Mouse (Mus musculus) forebrain, embryonic 14.5 days (tissue): ENCODE measurements around the gene Slc38a6. TPM values are rescaled to one million over a fixed set of nuclear protein-coding genes. Genes with fewer than 3 reads are reported as not detected.

Experiments used
- ATAC-seq: fragments of 200-750 bp; cut with Nextera tagmentation; 2 replicates; pipeline ENCODE4 v1.8.0; 2017; ENCODE audit warnings: mild to moderate bottlenecking, moderate library complexity
- DNase-seq: peaks from one replicate; pipeline ENCODE4 v3.0.0-alpha.2; 2015; ENCODE audit warnings: low spot score
- H3K27ac ChIP-seq: fragments of 300-500 bp; sonication (generic); 2 replicates; pipeline ENCODE4 v1.5.1; 2014; ENCODE audit warnings: low read depth, mild to moderate bottlenecking, control low read depth, low read length, moderate library complexity
- H3K27me3 ChIP-seq: fragments of 300-500 bp; sonication (generic); replicated peaks from 2 replicates; pipeline ENCODE4 v1.6.1; 2014; ENCODE audit warnings: low read length, control low read depth, mixed read lengths; ENCODE audit not compliant: control insufficient read depth, insufficient read depth
- H3K36me3 ChIP-seq: fragments of 300-500 bp; sonication (generic); 2 replicates; pipeline ENCODE4 v1.6.1; 2014; ENCODE audit warnings: low read length, control low read depth; ENCODE audit not compliant: control insufficient read depth, insufficient read depth
- H3K4me1 ChIP-seq: fragments of 300-500 bp; sonication (generic); 2 replicates; pipeline ENCODE4 v1.6.1; 2014; ENCODE audit warnings: antibody characterized with exemption, low read length, control low read depth; ENCODE audit not compliant: control insufficient read depth, insufficient read depth
- H3K4me2 ChIP-seq: fragments of 300-500 bp; sonication (generic); 2 replicates; pipeline ENCODE4 v1.6.1; 2014; ENCODE audit warnings: mild to moderate bottlenecking, control low read depth, low read length
- H3K4me3 ChIP-seq: fragments of 300-500 bp; sonication (generic); 2 replicates; pipeline ENCODE4 v1.5.1; 2014; ENCODE audit warnings: low read depth, low read length, control low read depth
- H3K9ac ChIP-seq: fragments of 300-500 bp; sonication (generic); 2 replicates; pipeline ENCODE4 v1.6.1; 2014; ENCODE audit warnings: mild to moderate bottlenecking, low read length, control low read depth, moderate library complexity
- H3K9me3 ChIP-seq: fragments of 300-500 bp; sonication (generic); replicated peaks from 2 replicates; pipeline ENCODE4 v1.6.1; 2016; ENCODE audit warnings: low read length, control low read depth, mixed read lengths; ENCODE audit not compliant: control insufficient read depth
- WGBS: fragments of 180-500 bp; shearing (Covaris S2); extraction: QIAGEN DNeasy Blood & Tissue Kit; methylation state at CpG from one replicate; pipeline ENCODE4 v1.1.7; 2014; 5-methylcytosine and 5-hydroxymethylcytosine counted together
- polyA plus RNA-seq: library from polyadenylated mRNA; unstranded; fragments of >200 nt; fragmentation: Nextera tagmentation; extraction: Ambion mirVana; gene quantifications from 2 replicates; pipeline ENCODE4 v1.2.1, GENCODE M21; 2014

Slc38a6 gene
- polyA plus RNA-seq, 1 experiment from 2014 or later = 5.4 TPM

- 92% methylated on average over 6 of the region's 7 CpGs for WGBS
- no peak for DNase-seq
Observed at GRCm38 (mm10) chr12:73368868-73369608, 82.5 kb downstream of the Slc38a6 start.

GRCm38 (mm10) chr12:73370367-73370944, 83.9 kb downstream of the Slc38a6 start:
- WGBS = 76% methylated on average over 4 of the region's 4 CpGs

More at GRCm38 (mm10) chr12:73368868-73369608, 82.5 kb downstream of the Slc38a6 start:
- Histone ChIP-seq H3K9ac (no peak overlapping the region), H3K4me2 (no peak overlapping the region), H3K27ac (no peak overlapping the region), H3K27me3 (no peaks in the 10 kb centered on the region), H3K4me3 (no peak overlapping the region), H3K9me3 (no peaks in the 10 kb centered on the region), H3K4me1 (no peaks in the 10 kb centered on the region), H3K36me3 (no peaks in the 10 kb centered on the region)
- no peak for ATAC-seq

GRCm38 (mm10) chr12:73371132-73371531, 84.6 kb downstream of the Slc38a6 start:
- Histone ChIP-seq H3K27ac (no peak overlapping the region), H3K4me1 (no peaks in the 10 kb centered on the region), H3K9ac (no peak overlapping the region), H3K9me3 (no peaks in the 10 kb centered on the region), H3K27me3 (no peaks in the 10 kb centered on the region), H3K36me3 (no peaks in the 10 kb centered on the region), H3K4me3 (no peak overlapping the region), H3K4me2 (no peak overlapping the region)
- 68% methylated on average over 7 of the region's 7 CpGs for WGBS
- peak; percentile 62 for DNase-seq
- no peak for ATAC-seq

More at GRCm38 (mm10) chr12:73370367-73370944, 83.9 kb downstream of the Slc38a6 start:
- H3K27ac ChIP-seq = no peak overlapping the region
- H3K4me1 ChIP-seq = no peaks in the 10 kb centered on the region
- no peaks in the 10 kb centered on the region for H3K36me3 ChIP-seq
- H3K9ac ChIP-seq = no peak overlapping the region
- H3K4me3 ChIP-seq = no peak overlapping the region
- no peak for DNase-seq
- no peaks in the 10 kb centered on the region for H3K27me3 ChIP-seq
- H3K4me2 ChIP-seq = no peak overlapping the region
- H3K9me3 ChIP-seq = no peaks in the 10 kb centered on the region
- ATAC-seq = no peak

GRCm38 (mm10) chr12:73378026-73378425, 91.4 kb downstream of the Slc38a6 start:
- H3K4me3 ChIP-seq = no peak overlapping the region
- no peaks in the 10 kb centered on the region for H3K36me3 ChIP-seq
- H3K9ac ChIP-seq = no peak overlapping the region
- no peaks in the 10 kb centered on the region for H3K9me3 ChIP-seq
- no peaks in the 10 kb centered on the region for H3K4me1 ChIP-seq
- ATAC-seq = no peak
- H3K4me2 ChIP-seq = no peak overlapping the region
- WGBS = 92% methylated on average over 5 of the region's 5 CpGs
- no peak overlapping the region for H3K27ac ChIP-seq
- no peaks in the 10 kb centered on the region for H3K27me3 ChIP-seq
- DNase-seq = no peak

GRCm38 (mm10) chr12:73378724-73379355, 92.3 kb downstream of the Slc38a6 start:
- H3K36me3 ChIP-seq = no peaks in the 10 kb centered on the region

GRCm38 (mm10) chr12:73380686-73381360, 94.2 kb downstream of the Slc38a6 start:
- no peak overlapping the region for H3K27ac ChIP-seq
- no peaks in the 10 kb centered on the region for H3K9me3 ChIP-seq
- no peaks in the 10 kb centered on the region for H3K4me1 ChIP-seq
- DNase-seq = no peak
- H3K36me3 ChIP-seq = no peaks in the 10 kb centered on the region
- ATAC-seq = no peak
- H3K27me3 ChIP-seq = no peaks in the 10 kb centered on the region
- WGBS = 90% methylated on average over 8 of the region's 8 CpGs
- no peak overlapping the region for H3K9ac ChIP-seq
- H3K4me3 ChIP-seq = no peak overlapping the region
- H3K4me2 ChIP-seq = no peak overlapping the region

More at GRCm38 (mm10) chr12:73378724-73379355, 92.3 kb downstream of the Slc38a6 start:
- H3K4me3 ChIP-seq = no peak overlapping the region
- no peak overlapping the region for H3K9ac ChIP-seq
- no peak for DNase-seq
- WGBS = 93% methylated on average over 13 of the region's 13 CpGs
- ATAC-seq = no peak
- no peaks in the 10 kb centered on the region for H3K27me3 ChIP-seq
- H3K4me2 ChIP-seq = no peak overlapping the region
- no peaks in the 10 kb centered on the region for H3K4me1 ChIP-seq
- no peaks in the 10 kb centered on the region for H3K9me3 ChIP-seq
- no peak overlapping the region for H3K27ac ChIP-seq

- Histone ChIP-seq H3K4me3 (no peak overlapping the region), H3K27ac (no peak overlapping the region), H3K4me2 (no peak overlapping the region), H3K9me3 (no peaks in the 10 kb centered on the region), H3K27me3 (no peaks in the 10 kb centered on the region), H3K36me3 (no peaks in the 10 kb centered on the region), H3K4me1 (no peaks in the 10 kb centered on the region), H3K9ac (no peak overlapping the region)
- DNase-seq = no peak
- 80% methylated on average over 7 of the region's 7 CpGs for WGBS
- no peak for ATAC-seq
Observed at GRCm38 (mm10) chr12:73381452-73381851, 94.9 kb downstream of the Slc38a6 start.

GRCm38 (mm10) chr12:73382290-73383178, 96.0 kb downstream of the Slc38a6 start:
- ATAC-seq (no peak), DNase-seq (no peak)
- WGBS = 73% methylated on average over 12 of the region's 12 CpGs
- Histone ChIP-seq H3K27me3 (no peaks in the 10 kb centered on the region), H3K36me3 (no peaks in the 10 kb centered on the region), H3K4me1 (no peaks in the 10 kb centered on the region), H3K9ac (no peak overlapping the region), H3K9me3 (no peaks in the 10 kb centered on the region), H3K4me2 (no peak overlapping the region), H3K4me3 (no peak overlapping the region), H3K27ac (no peak overlapping the region)
